Mouse (Mus musculus) ES-Bruce4 (cell line): ENCODE results near the gene Rasa3.

Experiments used
- CTCF ChIP-seq: IDR thresholded peaks from one replicate; pipeline ENCODE4 v1.8.1; 2011; ENCODE audit warnings: low read depth, low read length
- EP300 ChIP-seq: IDR thresholded peaks from 2 replicates; pipeline ENCODE4 v1.6.1; 2011; ENCODE audit warnings: low read depth, low read length; ENCODE audit not compliant: insufficient read depth
- POLR2A ChIP-seq: IDR thresholded peaks from one replicate; pipeline ENCODE4 v1.8.1; 2011; ENCODE audit warnings: low read length; ENCODE audit not compliant: insufficient read depth

DNA sequence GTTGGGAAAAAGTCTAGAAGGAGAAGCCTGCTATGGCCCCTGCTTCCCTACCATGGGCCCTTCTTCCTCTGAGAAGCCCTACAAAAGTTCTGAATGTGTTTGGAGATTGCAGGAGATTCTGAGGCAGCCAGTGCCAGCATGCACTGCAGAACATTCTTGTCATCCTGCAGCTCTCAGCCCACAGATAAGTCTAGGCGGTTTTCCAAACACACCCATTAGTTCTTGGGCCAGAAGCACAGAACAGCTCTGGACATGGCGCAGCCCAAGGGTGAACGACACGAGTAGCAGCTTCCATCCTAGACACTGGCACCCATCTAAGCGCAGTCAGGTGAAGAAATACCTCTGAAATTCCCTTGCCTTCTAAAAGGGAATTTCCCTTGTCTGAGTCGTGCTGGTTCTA, 44.3 kb downstream of the Rasa3 start:
- TF ChIP-seq POLR2A (no peak), CTCF (no peak), EP300 (no peak)
